ENCODE assay signal across 13 mouse cellular contexts in genomic region chr10:26895726-26896125, GRCm38 (mm10).
"Had no signal": no experiment of that assay in that cellular context is flagged by ENCODE, and none has a peak within 500 bp of the region (broad histone marks: within the 10 kb centered on the region; RNA-seq: fewer than 3 reads in every experiment).

No protein-coding gene starts in this region.

- DNase-seq: kidney, postnatal 4 days; left cerebral cortex, postnatal 4 days; lung, adult 18-20 months; right cerebral cortex, postnatal 14 days; thymus, adult 18-20 months; thymus, postnatal 14 days had no signal

- H3K4me3 ChIP-seq: layer of hippocampus, adult 2 months; limb, embryonic 13.5 days; midbrain, embryonic 10.5 days had no signal

- H3K4me2 ChIP-seq: limb, embryonic 13.5 days had no signal

- H3K9ac ChIP-seq: limb, embryonic 13.5 days; liver, embryonic 14.5 days had no signal

- H3K27me3 ChIP-seq: limb, embryonic 13.5 days had no signal

- H3K27ac ChIP-seq: kidney, postnatal 0 days; layer of hippocampus, adult 2 months; limb, embryonic 13.5 days; liver, embryonic 14.5 days; midbrain, embryonic 10.5 days; stomach, postnatal 0 days had no signal

- H3K9me3 ChIP-seq: limb, embryonic 13.5 days; midbrain, embryonic 10.5 days had no signal

- H3K36me3 ChIP-seq: limb, embryonic 13.5 days; midbrain, embryonic 10.5 days had no signal

- ATAC-seq: midbrain, embryonic 16.5 days had no signal

- H3K4me1 ChIP-seq: limb, embryonic 13.5 days; midbrain, embryonic 10.5 days had no signal
